Mouse (Mus musculus) brain, adult 2 months (tissue): ENCODE data around the gene Auts2.
A peak's percentile ranks its signal among the peaks of the same experiment; 100 is the strongest.

ENCODE experiments used
- DNase-seq: peaks from one replicate; pipeline ENCODE4 v3.0.0; 2011; ENCODE audit warnings: low read depth, low spot score

Gene Auts2

DNA sequence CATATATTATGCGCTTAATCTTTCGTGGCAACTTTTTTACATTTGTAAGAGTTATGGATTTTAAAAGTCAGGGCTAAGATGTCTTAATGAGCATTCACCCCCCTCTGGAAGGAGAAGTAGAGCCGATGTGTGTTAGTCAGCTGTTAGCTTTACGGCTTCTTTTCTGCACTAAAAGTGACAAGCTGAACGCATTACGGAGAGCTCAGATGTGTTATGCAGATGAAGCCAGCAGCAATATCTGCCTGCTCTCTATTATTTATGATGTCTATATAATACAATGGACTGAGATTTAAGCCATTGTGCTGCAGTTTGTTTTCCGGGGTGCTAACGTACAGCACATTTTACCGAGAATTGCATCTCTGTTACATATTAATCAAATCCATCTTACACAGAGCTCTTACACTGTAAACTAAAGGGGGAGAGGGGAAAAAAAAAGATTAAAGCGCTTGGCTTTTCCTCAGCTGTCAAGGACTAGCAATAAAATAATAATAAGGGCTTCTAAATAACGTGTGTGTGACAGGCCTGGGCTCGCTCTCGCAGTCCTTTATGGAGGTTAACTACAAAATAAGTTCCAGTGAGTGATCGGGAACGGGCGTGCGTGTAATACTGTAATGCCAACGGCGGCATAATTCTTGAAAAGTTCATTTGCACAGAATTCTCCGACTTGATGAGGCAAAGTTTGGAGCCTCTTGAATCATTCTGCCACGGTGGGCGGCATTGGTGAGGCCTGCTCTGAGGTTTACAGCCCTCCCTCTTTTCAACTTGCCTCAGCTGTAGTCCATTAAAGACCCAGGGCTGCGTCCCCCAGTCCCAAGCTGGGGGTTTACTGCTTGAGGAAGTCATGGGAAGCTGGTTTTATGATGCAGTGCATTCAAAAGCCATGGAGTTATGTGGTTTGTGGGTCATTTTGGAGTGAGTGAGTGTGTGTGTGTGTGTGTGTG is 961.8 kb downstream of the Auts2 start:
- DNase-seq: no peak

DNA sequence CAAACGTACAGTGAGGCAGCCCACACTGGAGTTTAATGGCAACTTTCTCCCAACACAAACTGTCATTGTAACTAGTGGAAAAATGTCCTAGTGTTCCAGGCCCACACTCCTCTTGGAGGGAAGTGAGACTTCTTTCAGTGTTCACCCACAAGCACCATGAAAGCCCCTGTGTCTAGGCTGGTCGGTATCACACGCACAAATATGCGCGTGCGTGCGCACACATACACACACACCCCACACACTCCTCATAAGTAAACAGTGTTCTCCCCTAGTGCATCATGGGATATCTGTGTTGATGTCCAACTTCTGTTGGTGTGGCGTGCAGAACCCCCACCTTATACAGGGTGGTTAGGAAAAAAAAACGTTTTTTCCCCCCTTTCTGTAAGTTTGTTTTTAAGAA is 964.4 kb downstream of the Auts2 start:
- no peak for DNase-seq

DNA sequence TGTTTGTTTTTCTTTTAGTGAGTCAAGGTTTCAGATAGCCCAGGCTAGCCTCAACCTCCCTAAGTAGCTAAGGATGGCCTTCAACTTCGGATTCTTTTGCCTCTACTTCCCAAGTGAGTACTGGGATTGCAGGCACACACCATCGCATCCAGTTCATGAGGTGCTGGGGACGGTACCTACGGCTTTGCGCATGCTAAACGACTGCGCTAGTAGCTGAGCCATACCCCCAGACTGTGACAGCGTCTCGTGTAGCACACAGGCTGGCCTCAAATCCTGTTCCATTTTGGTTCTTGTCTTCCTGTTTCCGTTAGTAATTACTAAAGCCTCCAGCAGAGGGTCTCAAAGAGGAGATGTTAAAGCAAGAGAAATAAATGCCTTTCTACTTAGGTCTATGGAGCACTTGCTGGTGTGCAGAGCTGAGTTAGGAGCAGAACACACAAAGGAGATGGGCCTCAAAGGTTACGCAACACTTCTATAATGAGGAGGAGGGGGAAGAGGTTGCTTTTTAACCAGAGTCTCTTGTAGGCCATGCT is 967.3 kb downstream of the Auts2 start:
- DNase-seq: no peak

DNA sequence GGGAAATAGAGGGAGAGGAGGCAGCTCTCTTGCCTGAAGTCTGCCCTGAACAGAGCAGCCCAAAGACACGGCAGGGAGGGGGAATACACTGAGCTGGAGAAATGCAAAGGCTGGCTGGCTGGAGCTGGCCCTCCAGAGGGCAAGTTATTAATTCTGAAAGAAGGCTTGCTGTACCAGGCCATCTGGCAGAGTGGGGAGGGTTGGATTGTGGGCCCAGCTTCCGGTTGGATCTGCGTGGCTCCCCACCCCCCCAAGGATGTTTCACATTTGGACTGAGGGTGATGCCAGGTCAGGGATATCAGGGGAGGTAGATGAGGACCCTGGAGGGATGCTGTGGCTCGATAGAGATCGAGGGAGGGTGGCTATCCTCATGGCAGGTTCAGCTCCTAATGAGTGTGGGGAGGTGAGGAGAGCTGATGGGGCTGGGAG is 968.0 kb downstream of the Auts2 start:
- DNase-seq: peak; percentile 38

DNA sequence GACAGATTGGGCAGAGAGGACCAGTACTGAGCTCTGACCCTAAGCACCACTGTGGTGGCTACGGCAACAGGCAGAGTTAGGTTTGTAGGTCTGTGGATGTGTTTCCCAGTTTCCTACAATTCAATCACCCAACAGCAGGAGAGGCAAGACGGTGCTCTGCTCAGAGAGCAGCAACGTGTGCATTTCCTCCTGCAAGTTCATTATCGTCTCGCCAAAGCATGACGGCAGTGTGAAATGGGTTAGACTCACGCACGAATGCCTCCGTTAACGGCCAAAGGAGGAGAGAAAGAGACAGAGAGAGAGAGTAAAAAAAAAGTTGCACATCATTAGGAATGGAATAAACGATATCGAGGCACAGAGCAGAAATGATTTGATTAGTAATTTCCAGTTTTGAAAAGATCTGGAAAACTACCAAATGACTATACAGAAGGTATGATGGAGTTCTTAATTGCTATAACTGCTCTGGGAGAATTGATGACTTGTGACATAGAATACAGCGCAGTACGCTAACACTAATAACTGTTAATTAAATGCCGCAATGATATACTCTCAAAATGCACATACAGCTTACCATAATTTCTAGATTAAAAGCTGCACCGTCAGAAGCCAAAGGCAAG is 968.6 kb downstream of the Auts2 start:
- DNase-seq: peak; percentile 43

DNA sequence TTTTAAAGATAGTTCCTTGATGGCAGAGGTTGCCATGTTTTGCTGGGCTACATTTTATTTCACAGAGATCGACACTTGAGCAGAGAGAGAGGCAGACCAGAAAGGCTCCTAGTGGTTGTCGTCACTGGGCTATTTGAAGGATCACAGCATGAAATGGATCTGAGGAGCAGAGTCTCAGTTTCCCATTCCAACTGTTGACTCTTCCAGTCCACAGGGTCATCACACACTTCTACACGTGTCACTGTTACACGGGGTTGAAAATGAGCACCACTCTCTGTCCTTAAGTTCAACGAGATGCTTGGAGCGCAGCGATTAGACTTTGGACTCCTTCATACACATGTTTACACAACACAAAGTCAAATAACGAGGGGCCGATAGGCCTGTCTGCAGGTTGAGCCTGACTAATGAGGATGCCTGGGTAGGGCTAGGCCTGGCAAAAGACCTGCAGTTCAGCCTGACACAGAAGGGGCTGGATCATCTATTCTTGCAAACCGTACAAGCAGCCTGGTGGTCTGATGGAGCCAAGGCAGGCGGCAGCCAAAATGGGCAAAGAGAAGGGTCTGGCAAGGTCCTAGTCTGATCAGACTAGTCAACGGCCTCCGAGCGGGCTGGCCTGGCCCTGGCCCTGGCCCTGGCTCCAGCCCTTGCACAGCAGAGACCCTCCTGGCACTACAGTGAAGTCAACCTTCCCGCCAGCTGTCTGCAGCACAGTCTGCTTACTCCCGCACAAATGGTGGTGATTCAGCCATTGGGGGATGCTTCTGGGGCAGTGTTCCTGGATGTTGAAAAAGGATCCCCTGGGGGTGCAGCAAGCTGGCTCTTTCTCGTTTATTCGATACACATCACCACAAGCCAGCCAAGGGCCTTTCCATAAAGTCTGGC is 969.6 kb downstream of the Auts2 start:
- peak; percentile 62 for DNase-seq

DNA sequence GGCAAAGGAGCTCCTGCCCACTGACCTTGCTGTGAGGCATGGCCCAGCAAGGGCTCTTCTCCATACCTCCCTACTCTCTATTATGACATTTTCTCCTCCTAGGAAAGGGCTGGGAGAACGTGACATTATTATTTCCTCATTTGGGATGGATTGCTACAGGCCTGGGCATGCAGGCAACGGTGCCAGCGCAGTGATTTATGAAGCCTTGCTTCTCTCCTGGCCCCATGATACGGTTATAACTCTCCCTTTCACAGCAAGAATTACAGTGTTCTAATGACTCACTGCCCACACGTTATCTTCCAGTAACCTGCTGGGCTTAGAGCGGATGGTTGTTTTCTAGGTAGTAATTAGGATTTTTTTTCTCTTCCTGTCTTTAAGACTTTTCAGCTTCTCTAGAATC is 977.1 kb downstream of the Auts2 start:
- DNase-seq: peak; percentile 45

DNA sequence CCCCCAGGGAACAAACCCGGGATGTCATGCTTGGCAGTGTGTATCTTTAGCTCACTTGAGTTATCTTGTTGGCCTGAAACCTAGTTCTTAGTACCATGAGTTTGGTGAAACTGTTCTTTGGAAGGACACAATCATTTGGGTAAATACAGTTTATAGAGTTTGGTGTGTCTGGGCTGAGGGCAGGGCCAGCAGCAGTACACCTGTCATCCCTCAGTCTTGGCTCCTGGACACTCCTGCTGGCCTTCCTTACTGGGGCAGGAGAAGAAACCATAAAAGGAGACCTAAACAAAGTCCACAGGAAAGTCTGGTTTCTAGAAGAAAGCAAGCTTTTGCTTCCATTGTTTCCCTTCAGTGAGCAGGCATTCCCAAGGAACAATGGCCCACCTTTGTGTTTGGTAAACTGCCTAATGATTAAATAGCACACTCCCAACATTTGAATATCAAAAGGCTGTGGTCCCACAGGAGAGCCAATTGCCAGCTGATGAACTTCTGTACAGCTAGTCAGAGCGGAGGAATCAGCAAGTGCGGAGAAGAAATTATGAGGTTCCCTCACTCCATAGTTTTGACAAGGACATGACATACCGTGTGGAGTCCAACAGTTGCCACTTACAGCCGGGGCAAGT is 979.4 kb downstream of the Auts2 start:
- no peak for DNase-seq

DNA sequence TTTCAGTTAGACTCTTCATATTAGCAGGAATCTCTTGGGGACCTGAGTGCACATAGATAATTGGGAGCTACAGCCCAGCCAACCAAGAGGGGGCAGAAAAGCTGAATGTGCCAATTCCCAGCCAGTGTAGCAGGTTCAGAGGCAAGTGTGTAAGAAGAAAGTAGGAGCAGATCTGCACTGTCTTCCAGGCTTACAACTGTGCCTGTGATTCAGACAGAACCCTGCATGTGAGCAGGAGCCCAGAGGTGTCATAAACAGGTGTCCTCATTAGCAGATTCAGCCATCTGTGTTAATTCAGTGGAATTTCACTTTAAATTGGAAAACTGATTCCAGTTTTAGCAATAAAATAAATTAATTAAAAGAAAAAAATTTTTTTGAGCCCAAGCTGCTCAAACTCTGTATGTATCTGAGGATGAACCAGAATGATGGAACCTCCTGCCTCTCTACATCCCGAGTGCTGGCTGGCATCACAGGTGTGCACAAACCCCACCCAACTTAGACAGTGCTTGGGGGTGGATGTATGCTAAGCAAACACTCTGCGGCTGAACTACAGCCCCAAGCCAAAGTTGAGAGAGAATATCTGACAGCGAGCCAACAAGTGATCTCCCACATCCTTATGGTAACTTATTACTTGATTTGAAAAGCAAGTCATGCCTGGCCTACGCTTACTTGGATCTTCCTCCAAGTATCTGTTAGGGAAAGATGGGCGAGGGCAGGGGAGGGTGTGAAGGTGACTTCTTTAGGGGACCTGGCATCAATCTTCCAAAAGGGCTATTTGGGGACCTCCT is 982.2 kb downstream of the Auts2 start:
- peak; percentile 35 for DNase-seq

DNA sequence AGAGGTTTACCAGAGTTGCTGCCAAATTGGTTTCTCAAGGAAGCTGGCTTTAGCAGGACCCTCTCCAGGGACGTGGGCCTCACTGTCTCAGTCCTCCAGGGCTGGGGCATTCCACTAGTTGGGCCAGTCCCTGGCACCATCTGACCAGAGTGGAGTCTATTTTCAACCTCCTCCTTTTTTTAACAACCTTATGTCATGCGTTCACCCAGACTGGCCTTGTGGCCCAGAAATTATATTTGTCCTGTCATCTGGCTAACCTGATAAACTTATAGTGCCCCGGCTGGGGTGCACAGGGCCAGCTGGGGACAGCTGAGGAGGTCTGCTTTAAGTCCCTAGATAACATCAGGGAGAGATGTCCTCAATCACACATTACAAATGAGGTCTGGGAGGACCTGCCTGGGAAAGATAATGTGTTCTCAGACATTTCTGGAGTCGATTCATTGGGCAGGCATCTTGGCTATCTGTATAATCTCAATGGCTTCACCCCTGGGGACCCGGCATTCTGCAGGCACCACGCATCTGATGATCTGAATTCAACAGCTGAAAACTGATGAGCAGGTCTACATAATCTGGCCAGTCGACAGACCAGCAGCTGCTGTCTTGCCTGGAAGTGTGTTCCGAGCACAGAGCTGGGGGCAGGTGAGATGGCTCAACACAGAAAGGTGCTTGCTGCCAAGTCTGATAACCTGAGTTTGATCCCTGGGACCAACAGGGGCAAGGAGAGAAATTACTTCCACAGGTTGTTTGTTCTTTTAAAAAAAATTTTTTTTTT is 984.6 kb downstream of the Auts2 start:
- DNase-seq: no peak

DNA sequence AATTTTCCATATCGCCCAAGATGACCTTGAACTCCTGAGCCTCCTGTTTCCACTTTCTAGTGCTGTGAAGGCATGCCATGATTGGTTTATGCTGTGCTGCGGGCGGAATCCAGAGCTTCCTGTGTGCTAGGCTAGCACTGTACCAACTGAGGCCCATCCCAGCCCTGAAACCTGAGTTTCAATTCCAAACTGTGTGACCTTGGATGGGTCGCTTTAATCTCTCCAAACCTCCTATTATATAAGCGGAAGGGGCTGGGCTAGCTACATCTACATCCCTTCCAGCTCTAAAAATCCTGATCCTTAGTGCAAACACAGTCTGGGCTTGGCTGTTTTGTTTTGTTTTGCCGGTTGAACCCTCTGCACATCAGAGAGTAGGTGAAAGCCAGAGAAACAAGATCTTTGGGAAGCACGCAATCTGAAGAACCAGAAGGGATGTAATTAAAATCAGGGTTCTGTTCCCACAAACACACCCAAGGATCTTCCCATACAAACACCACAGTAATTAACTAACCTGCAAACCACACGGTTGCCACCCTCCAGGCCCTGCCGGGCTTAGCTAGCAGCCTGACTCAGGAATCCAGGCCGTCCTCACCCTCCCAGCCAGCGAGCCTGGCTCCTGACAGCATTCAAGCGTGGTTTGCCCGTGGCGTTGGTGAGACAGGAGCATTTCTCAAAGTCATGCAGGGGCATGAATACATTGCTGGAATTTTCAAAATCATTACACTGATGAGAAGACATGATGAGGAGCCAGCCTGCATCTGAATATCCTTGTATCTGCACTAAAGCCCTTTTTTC is 985.4 kb downstream of the Auts2 start:
- DNase-seq: peak; percentile 52

DNA sequence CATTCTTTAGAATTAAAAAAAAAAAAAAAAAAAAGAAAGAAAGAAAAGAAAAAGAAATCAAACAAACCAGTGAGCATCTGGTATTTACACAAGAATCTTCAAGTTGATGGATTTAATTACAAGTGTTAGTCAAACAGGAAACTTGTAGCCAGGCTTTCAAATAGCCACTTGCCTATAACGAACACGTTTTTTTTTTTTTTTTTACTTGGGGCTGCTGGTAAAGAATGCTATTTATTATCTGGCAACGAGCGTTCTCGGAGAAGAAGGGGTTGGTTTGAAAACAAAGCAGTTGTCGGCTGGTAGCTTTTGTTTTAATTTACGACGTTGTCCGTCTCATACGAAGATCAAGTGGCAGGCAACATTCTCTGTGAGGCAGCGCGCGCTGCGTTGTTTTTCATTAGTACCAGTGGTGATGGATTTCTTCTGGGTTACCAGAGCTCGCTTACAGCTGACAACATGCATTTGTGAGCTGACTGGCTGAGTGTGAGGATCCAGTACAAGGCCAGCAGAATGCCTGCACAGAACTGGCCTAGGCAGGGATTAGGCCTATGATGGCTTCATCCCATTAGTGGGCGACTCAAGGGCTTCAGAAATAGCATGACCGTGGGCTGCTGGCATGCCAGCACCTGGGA is 994.1 kb downstream of the Auts2 start:
- no peak for DNase-seq

DNA sequence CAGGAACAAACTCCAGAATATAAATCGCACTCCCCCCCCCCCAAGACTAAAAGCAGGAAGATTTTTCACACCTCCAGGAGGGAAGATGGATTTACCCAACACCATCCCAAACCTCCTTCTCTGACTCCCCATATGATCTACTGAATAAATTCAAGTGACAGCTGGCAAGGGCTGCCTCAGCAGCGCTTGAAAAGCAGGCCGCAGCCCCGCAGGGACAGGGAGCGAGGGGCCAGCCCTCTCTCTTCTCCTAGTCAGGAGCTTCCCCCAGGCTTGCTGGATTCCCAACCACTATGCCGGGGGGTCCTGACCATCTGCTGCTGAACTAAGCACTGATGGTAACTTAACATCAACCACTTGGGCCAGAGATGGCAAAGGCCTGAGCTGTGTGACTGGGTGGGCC is 995.2 kb downstream of the Auts2 start:
- DNase-seq: no peak

DNA sequence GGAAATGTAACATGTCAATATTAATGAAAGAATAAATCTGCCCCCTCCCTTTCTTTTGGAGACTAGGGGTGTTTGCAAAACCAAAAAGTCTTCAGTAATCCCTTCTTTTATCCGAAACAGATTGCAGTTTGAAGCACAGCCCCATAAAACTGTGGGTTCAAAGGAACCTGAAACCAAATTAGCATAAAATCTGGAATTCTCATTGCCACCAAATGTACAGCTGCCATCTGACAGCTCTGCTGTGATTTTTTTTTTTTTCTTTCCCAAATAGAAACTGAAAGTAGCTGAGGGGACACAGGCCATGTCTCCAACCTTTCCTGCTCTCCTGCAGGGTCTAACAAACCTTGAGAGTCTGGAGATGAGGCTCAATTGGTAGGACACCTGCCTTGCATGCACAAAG is 996.7 kb downstream of the Auts2 start:
- peak; percentile 37 for DNase-seq

DNA sequence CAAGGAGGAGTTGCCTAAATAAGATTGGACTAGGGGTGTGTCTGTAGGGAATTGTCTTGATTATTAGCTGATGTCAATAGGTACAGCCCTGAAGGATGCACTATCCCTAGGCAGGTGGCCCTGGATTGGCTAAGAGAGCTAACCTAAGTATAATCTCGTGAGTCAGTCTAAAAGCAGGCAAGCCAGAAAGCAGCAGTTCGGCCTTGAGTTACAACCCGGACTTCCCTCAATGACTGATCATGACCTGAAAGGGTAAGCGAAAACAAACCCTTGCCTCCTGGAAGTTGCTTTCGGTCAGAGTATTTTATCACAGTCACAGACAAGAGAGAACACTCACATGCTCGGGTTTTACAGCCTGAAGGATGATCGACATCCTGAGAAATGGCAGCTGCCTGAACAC is 998.8 kb downstream of the Auts2 start:
- no peak for DNase-seq

DNA sequence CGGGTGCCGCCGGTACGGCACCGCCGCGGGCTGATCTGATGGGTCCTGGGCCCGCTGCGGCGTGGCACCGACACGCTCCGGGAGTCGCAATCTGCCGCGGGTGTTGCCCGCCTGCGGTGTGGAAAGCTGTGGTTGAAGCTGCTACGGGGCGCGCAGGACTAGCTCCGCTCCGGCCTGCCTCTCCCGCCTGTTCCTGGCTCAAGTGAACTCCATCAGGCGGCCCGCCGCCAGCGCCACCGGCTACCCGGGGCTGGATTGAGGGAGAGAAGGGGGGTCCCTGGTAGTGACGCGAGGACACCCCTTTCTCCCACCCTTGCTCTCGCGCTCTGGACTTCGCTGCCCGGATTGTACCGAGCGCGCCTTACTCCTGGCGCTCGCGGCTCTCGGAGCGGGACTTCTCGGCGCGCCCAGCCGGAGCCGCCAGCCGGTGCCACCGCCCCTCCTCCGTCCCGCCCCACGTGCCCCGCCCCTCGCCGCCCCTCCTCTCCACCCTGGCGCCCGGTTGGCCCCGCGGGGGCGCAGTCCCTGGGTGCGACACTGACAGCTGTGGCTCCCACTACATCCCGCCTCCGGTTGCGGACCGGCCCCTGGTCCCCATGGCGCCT is 1004.7 kb downstream of the Auts2 start:
- peak; percentile 74 for DNase-seq

DNA sequence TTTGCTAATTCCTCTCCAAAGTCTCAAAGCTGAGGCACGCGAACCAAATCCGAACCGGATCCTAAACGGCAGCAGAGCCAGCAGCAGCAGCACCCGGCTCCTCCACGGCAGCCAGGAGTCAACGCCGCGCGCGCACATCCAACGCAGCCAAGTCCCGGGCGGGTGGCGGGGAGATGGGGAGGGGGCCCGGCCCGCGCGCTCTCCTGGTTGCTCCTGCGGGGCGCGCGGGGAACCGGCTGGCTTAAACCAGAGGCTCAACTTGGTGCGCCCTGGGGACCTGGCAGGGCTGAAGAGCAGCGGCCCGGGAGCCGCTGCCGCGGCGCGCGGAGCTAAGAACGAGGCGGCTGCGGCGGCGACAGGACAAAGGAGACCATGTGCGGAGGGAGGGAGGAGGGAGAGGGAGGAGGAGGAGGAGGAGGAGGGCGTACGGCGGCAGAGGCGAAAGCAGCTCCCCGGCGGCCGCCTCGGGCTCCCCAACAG is 1005.3 kb downstream of the Auts2 start:
- peak; percentile 68 for DNase-seq
